Mouse (Mus musculus): Measurements from ENCODE around the gene Psmd12.

Psmd12 gene

DNA sequence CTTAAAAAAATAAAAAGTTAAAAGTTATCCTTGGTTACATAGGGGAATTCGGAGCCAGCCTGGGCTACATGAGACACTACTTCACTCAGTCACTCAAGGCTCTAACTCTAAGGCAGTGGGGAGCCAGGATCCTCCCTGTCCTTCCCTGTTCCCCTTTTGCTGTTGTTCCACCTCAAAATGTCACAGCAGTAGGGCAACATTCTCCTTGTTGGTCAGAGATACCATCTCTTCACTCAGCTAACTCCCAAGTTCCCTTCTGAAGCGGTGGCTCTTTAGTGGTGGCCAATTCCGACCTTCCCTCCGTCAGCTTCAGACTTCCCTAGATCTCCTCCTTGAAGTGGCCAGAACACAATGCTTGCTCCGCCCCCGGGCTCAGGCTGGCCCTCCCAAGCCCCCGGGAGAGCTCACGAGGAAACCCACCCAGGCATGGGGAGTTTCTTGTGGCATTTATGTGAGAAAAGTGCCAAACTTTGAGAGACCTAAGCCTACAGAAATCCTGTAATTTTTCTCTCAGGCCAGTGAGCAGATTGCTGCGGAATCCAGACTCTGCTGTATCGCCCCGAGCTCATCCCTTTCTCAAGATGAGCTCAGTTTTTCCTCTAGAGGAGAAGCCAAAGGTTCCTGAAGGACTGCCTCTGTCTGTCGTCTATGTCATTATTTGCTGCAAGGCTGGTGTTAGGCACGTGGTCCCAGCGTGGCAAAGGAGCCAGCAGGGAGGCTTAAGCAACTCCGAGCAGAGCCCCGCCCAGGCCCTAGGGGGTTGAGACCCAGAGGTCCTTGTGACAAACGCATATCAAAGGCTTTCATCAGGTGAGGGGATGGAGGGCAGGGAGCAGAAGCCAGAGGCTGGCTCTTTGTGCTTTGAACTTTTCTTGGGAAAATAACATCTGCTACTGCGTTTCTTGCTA lies 31.3 kb downstream of the Psmd12 start:
- peak; percentile 58 for DNase-seq (ENCODE audit: low spot score)

DNA sequence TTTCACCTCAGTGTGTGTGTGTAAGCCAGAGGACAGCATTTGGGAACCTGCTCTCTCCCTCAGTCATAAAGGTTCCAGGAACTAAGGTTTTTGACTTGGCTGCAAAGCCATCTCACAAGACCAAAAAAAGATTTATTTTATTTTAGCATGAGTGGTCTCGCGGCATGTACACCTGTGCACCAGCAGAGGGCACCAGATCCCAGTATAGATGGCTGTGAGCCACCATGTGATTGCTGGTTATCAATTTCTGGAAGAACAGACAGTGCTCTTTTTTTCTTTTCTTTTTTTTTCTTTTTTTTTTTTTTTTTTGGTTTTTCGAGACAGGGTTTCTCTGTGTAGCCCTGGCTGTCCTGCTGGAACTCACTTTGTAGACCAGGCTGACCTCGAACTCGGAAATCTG lies 32.7 kb downstream of the Psmd12 start:
- peak; percentile 88 for DNase-seq (ENCODE audit: low spot score)

GRCm38 (mm10) chr11:107513047-107513446 lies 33.8 kb downstream of the Psmd12 start:
- DNase-seq (ENCODE audit: low spot score) = no peak

- DNase-seq (ENCODE audit: low spot score) = no peak
Observed at GRCm38 (mm10) chr11:107516387-107516786, 37.1 kb downstream of the Psmd12 start.

DNA sequence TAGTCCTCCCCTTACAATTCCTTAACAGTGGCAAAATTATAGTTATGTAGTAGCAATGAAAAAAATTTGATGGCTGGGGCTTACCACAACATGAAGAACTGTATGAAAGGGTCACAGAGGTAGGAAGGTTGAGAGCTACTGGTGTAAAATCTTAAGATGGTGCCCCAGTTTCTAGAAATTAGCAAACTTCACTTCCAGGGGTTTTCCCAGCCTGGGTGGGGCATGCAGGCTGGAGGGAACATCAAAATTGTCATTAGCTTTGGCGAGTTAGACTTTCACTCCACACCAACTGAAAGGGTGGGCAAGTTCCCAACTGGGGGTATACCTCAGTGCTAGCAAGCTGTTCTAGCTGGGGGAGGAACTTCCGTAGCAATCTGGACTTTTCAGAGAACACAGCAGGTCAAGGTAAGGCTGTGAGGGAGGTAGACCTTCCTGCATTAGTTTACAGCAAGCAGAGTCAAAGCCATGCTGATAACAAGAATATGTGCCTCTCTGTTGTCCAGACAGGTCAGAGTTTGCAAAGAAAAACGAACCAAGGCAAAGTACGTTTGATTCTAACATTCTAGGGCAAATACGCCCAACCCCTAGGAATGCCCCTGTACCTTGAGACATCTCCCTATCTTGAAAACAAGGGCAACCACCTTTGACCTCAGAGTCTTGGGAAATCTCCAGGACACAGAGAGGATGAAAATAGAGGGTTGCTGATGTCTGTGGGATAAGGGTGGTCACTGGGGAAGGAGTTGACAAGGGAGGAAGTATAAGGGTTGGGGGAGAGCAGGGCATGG lies 39.6 kb downstream of the Psmd12 start:
- DNase-seq (ENCODE audit: low spot score) = no peak

DNA sequence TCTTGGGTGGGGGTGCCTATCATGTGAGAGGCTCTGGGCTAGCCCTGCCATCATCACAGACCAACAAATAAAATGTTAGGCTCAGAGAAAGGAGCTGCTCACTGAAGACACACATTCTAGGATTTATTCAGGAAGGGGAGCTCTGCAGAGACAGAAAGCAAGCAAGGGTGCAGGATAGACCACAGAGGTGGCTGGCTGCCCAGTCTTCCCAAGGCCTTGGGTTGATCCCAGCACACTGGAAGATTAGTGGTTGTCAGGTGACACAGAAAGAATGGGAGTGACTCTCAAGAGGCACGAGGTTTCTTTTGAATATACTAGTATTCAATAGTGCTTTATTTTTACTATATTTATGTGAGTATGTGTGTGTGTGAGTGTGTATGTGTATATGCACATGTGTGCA lies 41.9 kb downstream of the Psmd12 start:
- no peak for DNase-seq (ENCODE audit: low spot score)

- DNase-seq (ENCODE audit: low spot score) = no peak
Observed at GRCm38 (mm10) chr11:107524966-107525365, 45.7 kb downstream of the Psmd12 start.

DNA sequence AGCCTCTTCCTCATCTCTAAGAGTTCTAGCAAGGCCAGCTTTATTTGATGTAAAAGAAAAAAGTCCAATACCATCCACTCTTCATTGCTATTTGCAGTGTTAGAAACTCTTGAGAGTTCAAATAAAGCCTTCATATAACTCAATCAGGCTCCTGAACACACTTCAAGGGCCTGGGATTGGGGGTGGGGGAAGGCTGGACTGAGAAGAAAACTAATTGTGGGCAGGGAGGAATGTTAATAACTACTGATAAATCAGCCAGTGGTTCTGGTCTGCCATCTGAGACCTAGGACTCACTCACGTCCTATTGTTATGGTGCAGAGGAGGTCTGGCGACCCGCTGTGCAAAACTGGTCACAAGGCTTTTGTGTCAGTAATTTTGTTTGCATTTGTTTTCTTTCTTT lies 48.3 kb downstream of the Psmd12 start:
- DNase-seq (ENCODE audit: low spot score) = no peak

DNA sequence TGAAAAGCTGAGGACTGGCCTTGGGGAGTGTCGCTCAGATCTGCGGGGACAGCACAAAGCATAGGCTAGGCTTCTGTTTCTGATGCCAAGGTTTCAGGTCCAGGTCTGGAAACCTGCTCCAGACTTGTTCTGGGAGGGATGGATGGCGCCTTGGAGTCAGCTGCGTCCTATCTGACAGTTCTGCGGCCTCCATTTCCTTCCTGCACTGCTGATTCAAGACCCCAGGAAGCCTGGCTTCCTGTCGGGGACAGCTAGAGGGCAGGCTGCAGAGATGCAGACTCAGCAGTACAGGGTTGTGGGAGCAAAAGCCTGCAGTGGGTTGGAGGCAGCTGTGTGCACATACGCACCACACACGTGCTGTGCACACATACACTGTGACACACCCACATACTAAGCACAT lies 50.0 kb downstream of the Psmd12 start:
- DNase-seq (ENCODE audit: low spot score) = peak; percentile 49

DNA sequence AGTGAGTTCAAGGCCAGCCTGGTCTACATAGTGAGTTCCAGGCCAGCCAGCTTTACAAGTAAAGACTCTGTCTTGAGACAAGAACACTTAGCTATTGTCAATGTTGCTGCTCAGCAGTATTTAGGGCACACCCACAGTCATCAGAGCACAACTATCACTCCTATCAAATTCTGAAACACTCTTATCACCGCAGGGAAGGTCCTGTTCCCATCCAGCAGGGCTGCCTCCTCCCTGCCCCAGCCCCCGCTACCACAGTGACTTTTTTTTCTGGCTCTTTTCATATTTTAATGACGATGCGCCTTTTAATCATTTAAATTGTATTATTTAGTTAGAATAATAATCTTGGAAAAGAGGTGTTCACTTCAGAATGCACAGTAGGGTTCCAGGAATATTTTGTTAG lies 52.2 kb downstream of the Psmd12 start:
- no peak for DNase-seq (ENCODE audit: low spot score)

DNA sequence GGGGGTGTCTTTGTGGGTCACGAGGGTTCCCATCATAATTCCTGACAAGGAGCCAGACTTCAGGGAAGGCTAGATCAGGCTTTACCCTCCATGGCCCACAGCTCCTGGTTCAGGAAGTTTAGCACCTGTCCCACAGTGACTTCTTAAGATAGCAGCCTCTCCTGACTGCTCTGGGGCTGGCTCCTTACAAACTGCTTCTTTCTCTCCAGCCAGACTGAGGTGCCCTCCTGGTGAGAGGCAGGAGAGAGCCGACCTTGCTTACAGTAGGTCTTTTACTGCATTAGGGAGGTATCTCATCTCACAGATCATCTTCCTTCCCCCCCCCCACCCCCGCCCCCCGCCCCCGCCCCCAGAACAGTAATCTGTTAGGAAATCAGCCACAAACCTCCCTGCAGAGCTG lies 53.0 kb downstream of the Psmd12 start:
- no peak for DNase-seq (ENCODE audit: low spot score)

GRCm38 (mm10) chr11:107538994-107539393 lies 59.7 kb downstream of the Psmd12 start:
- DNase-seq (ENCODE audit: low spot score) = no peak

GRCm38 (mm10) chr11:107540339-107540738 lies 61.1 kb downstream of the Psmd12 start:
- no peak for DNase-seq (ENCODE audit: low spot score)

DNA sequence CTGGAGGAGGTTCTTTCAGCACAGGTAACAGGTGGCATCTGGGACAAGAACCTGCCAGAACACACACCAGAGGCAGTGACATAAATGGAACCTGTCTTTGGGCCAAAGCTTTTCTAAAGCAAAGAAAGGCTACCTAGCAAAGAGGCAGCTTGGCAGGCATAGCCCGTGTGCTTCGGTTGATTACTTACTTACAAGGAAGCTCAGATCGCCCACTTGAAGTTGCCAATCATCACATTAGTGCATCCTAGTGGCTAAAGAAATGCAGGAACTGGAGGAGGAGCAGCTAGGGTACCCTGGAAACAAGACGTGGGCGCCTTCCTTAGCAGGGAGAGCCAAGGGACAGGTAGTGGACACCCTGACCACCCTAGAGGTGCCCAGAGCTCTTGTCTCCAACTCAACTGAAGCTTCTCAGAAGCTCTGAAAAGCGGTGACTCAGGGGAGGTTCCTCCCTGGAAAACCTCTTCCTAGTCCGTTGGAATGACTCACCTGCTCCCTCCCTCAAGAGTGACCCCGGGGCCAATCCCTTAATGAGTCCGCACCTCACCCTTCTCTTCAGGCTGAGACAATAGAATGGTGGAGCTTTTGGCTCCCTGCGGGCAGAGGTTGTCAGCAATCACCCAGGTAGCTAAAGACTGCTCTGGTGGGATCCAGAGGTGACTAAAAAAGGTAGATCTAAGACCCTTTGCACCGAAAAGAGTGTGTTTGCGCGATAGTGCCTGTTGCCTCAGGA lies 66.6 kb downstream of the Psmd12 start:
- DNase-seq (ENCODE audit: low spot score) = no peak

GRCm38 (mm10) chr11:107546667-107547301 lies 67.5 kb downstream of the Psmd12 start:
- DNase-seq (ENCODE audit: low spot score) = peak; percentile 86

- peak; percentile 87 for DNase-seq (ENCODE audit: low spot score)
Observed at GRCm38 (mm10) chr11:107547351-107548203, 68.3 kb downstream of the Psmd12 start, which contains the start of gene Helz. Gene Helz, plus strand, starts transcription at chr11:107547930.

GRCm38 (mm10) chr11:107548204-107548975 lies 69.1 kb downstream of the Psmd12 start:
- DNase-seq (ENCODE audit: low spot score) = peak; percentile 21
